Mouse (Mus musculus) liver, embryonic 15.5 days (tissue): ENCODE data around the gene Col2a1. TPM values are rescaled to one million over a fixed set of nuclear protein-coding genes. Genes with fewer than 3 reads are reported as not detected.

Source experiments
- ATAC-seq: fragments of 200-750 bp; cut with Nextera tagmentation; 2 replicates; pipeline ENCODE4 v1.8.0; 2017; ENCODE audit warnings: moderate number of reproducible peaks, mild to moderate bottlenecking, moderate library complexity; ENCODE audit not compliant: insufficient read depth
- H3K27ac ChIP-seq: fragments of 300-500 bp; sonication (generic); replicated peaks from 2 replicates; pipeline ENCODE4 v1.5.1; 2015; ENCODE audit warnings: mild to moderate bottlenecking, inconsistent platforms
- H3K27me3 ChIP-seq: fragments of 300-500 bp; sonication (generic); 2 replicates; pipeline ENCODE4 v1.6.1; 2015; ENCODE audit warnings: mild to moderate bottlenecking, inconsistent platforms
- H3K36me3 ChIP-seq: fragments of 300-500 bp; sonication (generic); replicated peaks from 2 replicates; pipeline ENCODE4 v1.6.1; 2015; ENCODE audit warnings: moderate library complexity, mild to moderate bottlenecking, inconsistent platforms
- H3K4me1 ChIP-seq: fragments of 300-500 bp; sonication (generic); replicated peaks from 2 replicates; pipeline ENCODE4 v1.6.1; 2015; ENCODE audit warnings: inconsistent platforms
- H3K4me2 ChIP-seq: fragments of 300-500 bp; sonication (generic); 2 replicates; pipeline ENCODE4 v1.6.1; 2015; ENCODE audit warnings: moderate library complexity, mild to moderate bottlenecking, inconsistent platforms
- H3K4me3 ChIP-seq: fragments of 300-500 bp; sonication (generic); replicated peaks from 2 replicates; pipeline ENCODE4 v1.5.1; 2015; ENCODE audit warnings: mild to moderate bottlenecking, inconsistent platforms
- H3K9ac ChIP-seq: fragments of 300-500 bp; sonication (generic); 2 replicates; pipeline ENCODE4 v1.6.1; 2015; ENCODE audit warnings: moderate library complexity, mild to moderate bottlenecking, inconsistent platforms
- H3K9me3 ChIP-seq: fragments of 300-500 bp; sonication (generic); replicated peaks from 2 replicates; pipeline ENCODE4 v1.6.1; 2016; ENCODE audit warnings: inconsistent platforms
- WGBS: fragments of 180-500 bp; shearing (Covaris S2); methylation state at CpG from one replicate; pipeline ENCODE4 v1.1.7; 2015; ENCODE audit warnings: mixed read lengths; ENCODE audit not compliant: insufficient replicate concordance; 5-methylcytosine and 5-hydroxymethylcytosine counted together
- polyA plus RNA-seq: library from polyadenylated mRNA; unstranded; fragments of >200 nt; fragmentation: Nextera tagmentation; extraction: Ambion mirVana; gene quantifications from 2 replicates; pipeline ENCODE4 v1.2.1, GENCODE M21; 2015

The Col2a1 gene
- polyA plus RNA-seq = 0.48 and 5.3 TPM in 2 replicates

GRCm38 (mm10) chr15:98003822-98004739, at the start of gene Col2a1:
TSS of gene Col2a1 (minus strand) at chr15:98004695.
- peaks cover 100% of the 10 kb centered on the region for H3K27me3 ChIP-seq
- WGBS = under 1% methylated on average over 59 of the region's 59 CpGs
- no peak within 1 kb of the TSS for H3K9ac ChIP-seq
- no peaks in the 10 kb centered on the region for H3K9me3 ChIP-seq
- ATAC-seq = no peak
- no peak within 1 kb of the TSS for H3K27ac ChIP-seq
- no peak within 1 kb of the TSS for H3K4me2 ChIP-seq
- H3K36me3 ChIP-seq = no peaks in the 10 kb centered on the region
- peaks cover 14% of the 10 kb centered on the region; the same call in 1 of the 2 replicates for H3K4me1 ChIP-seq
- H3K4me3 ChIP-seq = no peak within 1 kb of the TSS

DNA sequence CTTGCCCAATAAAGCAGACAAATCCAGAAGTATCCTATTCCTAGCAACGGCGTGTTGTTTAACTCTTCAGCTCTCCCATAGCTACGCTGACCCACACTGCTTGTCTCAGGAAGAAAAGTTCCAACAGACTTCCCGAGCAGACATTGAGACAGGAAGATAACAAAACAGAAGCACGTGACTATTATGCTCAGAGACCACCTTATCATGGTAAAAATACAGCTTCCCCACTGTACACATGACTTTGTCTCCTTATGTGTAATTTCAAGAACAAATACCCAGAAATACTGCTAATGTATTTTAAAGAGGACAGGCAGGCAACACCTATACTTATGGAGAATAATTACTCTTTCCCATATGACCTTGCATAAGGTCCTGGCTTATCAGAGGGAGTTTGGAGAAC, 47.2 kb upstream of the Col2a1 start:
- H3K36me3 ChIP-seq = peaks cover 85% of the 10 kb centered on the region
- 61% methylated on average over 5 of the region's 5 CpGs for WGBS
- H3K9ac ChIP-seq = no peak overlapping the region
- H3K4me1 ChIP-seq = no peaks in the 10 kb centered on the region
- no peak for ATAC-seq
- H3K27me3 ChIP-seq = no peaks in the 10 kb centered on the region
- no peak overlapping the region for H3K27ac ChIP-seq
- H3K4me3 ChIP-seq = no peak overlapping the region
- H3K4me2 ChIP-seq = no peak overlapping the region
- H3K9me3 ChIP-seq = no peaks in the 10 kb centered on the region

DNA sequence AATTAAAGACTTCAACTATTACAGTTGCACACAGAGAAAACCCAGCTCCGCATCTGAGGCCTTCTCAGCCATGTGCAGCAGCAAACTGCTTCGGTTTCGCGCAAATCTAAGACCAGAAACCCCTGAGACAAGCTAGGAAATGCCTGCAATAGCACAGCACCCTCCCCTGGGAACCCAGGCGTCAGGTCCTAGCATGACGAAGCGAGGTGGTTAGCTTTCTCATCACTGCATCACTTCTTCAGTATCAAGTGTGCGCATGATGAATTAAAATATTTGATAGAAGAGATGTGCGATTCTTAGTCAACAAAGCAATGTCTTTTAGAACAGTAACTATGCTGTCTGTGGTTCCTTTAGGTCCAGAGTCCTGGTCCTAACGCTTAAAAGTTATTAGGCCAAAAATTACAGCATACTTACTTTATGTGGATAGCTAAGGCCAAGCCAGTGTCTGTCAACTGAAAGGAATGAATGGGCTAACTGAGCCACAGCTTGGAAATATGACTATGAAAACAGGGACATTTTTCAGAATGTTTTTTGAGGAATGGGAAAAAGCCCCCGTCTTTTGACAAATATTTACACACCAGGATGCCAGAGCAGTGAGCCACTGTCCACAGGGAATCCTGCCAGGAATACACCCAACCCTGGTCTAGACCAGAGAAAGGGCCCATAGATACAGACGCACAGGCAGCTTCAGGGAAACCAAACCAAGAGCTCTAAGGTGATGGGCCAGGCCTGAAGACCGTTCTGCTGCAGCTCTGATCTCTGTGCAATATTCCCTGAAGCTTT, 44.6 kb upstream of the Col2a1 start:
- WGBS = 87% methylated on average over 13 of the region's 13 CpGs
- Histone ChIP-seq H3K4me1 (no peaks in the 10 kb centered on the region), H3K9ac (no peak overlapping the region), H3K4me3 (no peak overlapping the region), H3K27me3 (no peaks in the 10 kb centered on the region), H3K4me2 (no peak overlapping the region), H3K36me3 (peaks cover 88% of the 10 kb centered on the region), H3K27ac (no peak overlapping the region), H3K9me3 (no peaks in the 10 kb centered on the region)
- ATAC-seq = no peak

DNA sequence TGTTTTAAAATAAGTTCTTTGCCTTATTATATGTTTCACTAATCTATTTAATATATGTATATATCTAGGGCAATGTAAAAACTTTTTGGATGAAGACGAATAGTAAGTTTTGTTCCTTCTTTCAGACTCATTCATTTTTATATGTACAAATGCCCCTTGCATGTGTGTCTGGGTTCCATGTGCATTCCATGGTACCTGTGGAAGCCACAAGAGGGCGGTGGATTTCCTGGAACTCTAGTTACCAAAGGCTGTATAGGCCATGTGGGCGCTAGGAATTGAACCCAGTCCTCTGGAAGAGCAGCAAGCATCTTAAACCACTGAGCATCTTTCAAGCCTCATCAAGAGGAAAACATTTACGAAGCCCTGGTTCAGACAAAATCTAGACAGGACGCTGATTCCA, 39.9 kb upstream of the Col2a1 start:
- Histone ChIP-seq H3K4me2 (no peak overlapping the region), H3K9me3 (no peaks in the 10 kb centered on the region), H3K27me3 (no peaks in the 10 kb centered on the region), H3K27ac (no peak overlapping the region), H3K9ac (no peak overlapping the region), H3K4me1 (no peaks in the 10 kb centered on the region), H3K4me3 (no peak overlapping the region), H3K36me3 (peaks cover 96% of the 10 kb centered on the region)
- 86% methylated on average over 5 of the region's 5 CpGs for WGBS
- no peak for ATAC-seq

- no peak for ATAC-seq
- H3K4me1 ChIP-seq = no peaks in the 10 kb centered on the region
- H3K4me3 ChIP-seq = no peak overlapping the region
- no peak overlapping the region for H3K27ac ChIP-seq
- H3K36me3 ChIP-seq = peaks cover 96% of the 10 kb centered on the region
- no peaks in the 10 kb centered on the region for H3K27me3 ChIP-seq
- no peaks in the 10 kb centered on the region for H3K9me3 ChIP-seq
- no peak overlapping the region for H3K4me2 ChIP-seq
- H3K9ac ChIP-seq = no peak overlapping the region
- 85% methylated on average over 6 of the region's 6 CpGs for WGBS
These were observed 39.5 kb upstream of the Col2a1 start for GRCm38 (mm10) chr15:98043967-98044366.

GRCm38 (mm10) chr15:98042508-98042907, 38.0 kb upstream of the Col2a1 start:
- peaks cover 86% of the 10 kb centered on the region for H3K36me3 ChIP-seq

DNA sequence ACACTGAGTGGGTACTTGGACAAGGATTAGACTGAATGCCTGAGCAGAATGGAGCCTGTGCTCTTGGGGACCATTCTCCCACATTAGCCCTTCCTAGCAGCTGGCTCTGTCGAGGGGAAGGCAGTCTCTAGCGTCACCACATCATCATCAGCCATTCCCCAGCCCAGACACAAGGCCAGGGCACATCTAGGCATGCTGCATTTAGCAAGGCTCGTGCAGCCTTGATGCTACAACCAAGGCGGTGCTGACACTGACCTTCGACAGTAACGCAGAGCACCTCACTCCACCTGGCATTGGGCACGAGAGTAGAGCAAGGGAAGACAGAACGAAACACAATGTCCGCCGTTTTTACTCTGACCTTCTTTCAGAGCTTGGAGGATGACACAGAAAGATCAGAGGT, 35.2 kb upstream of the Col2a1 start:
- no peak overlapping the region for H3K4me3 ChIP-seq
- no peak overlapping the region for H3K9ac ChIP-seq
- no peaks in the 10 kb centered on the region for H3K27me3 ChIP-seq
- H3K27ac ChIP-seq = no peak overlapping the region
- 85% methylated on average over 10 of the region's 10 CpGs for WGBS
- H3K4me1 ChIP-seq = no peaks in the 10 kb centered on the region
- H3K36me3 ChIP-seq = peaks cover 67% of the 10 kb centered on the region
- H3K9me3 ChIP-seq = no peaks in the 10 kb centered on the region
- no peak for ATAC-seq
- H3K4me2 ChIP-seq = no peak overlapping the region

More at GRCm38 (mm10) chr15:98042508-98042907, 38.0 kb upstream of the Col2a1 start:
- H3K4me1 ChIP-seq = no peaks in the 10 kb centered on the region
- no peak overlapping the region for H3K9ac ChIP-seq
- WGBS = 81% methylated on average over 12 of the region's 12 CpGs
- no peak overlapping the region for H3K4me3 ChIP-seq
- ATAC-seq = no peak
- no peak overlapping the region for H3K27ac ChIP-seq
- no peak overlapping the region for H3K4me2 ChIP-seq
- H3K9me3 ChIP-seq = no peaks in the 10 kb centered on the region
- no peaks in the 10 kb centered on the region for H3K27me3 ChIP-seq

DNA sequence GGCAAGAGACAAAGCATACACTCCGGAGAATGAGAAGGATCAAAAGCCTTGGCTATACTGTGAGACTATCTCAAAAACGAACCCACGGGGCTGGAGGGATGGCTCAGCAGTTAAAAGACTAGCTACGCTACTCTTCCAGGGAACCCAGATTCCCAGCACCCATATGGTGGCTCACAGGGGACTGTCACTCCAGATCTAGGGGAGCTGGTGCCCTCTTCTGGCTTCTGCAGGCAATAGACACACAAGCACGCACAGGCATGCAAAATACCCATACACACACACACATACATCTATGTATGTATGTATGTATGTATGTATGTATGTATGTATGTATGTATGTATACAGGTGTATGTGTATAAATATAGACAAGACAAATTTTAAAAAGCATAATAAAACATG, 32.1 kb upstream of the Col2a1 start:
- WGBS = 75% methylated on average over 5 of the region's 5 CpGs

GRCm38 (mm10) chr15:98035076-98035755, 30.7 kb upstream of the Col2a1 start:
- no peak overlapping the region for H3K4me2 ChIP-seq
- no peak overlapping the region for H3K27ac ChIP-seq
- H3K27me3 ChIP-seq = no peaks in the 10 kb centered on the region
- H3K9ac ChIP-seq = no peak overlapping the region
- H3K36me3 ChIP-seq = peaks cover 24% of the 10 kb centered on the region
- WGBS = 30% methylated on average over 3 of the region's 3 CpGs
- ATAC-seq = no peak
- no peaks in the 10 kb centered on the region for H3K9me3 ChIP-seq
- no peaks in the 10 kb centered on the region for H3K4me1 ChIP-seq
- no peak overlapping the region for H3K4me3 ChIP-seq

More for the DNA sequence above, 32.1 kb upstream of the Col2a1 start:
- peaks cover 38% of the 10 kb centered on the region for H3K36me3 ChIP-seq
- H3K9ac ChIP-seq = no peak overlapping the region
- H3K9me3 ChIP-seq = no peaks in the 10 kb centered on the region
- no peak for ATAC-seq
- H3K4me2 ChIP-seq = no peak overlapping the region
- H3K27ac ChIP-seq = no peak overlapping the region
- no peaks in the 10 kb centered on the region for H3K4me1 ChIP-seq
- no peak overlapping the region for H3K4me3 ChIP-seq
- no peaks in the 10 kb centered on the region for H3K27me3 ChIP-seq

DNA sequence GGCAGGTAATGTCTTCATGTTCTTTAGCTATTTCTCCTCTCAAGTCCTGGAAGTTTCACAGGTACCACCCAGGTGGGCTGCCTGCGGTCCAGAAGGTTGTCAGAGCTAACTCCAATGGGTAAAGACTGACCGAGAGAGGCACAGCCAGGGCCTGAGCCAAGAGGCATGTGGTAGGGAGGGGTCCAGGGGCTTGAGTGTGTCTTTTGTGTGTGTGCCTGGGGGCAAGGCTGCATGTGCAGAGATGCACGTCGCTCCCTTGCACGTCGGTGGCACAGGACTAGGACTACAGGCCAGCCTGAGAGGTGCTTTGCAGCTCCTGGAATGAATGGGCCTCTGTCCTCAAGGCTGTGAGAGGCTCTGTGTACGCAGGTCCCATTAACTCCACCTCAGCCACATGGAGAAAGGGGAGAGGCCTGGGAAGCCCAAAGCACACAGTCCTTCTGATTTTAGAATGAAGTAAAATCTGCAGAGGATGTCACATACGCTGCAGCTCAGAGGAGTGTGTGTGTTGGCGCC, 28.8 kb upstream of the Col2a1 start:
- no peak overlapping the region for H3K4me2 ChIP-seq
- no peak overlapping the region for H3K27ac ChIP-seq
- H3K9me3 ChIP-seq = no peaks in the 10 kb centered on the region
- WGBS = 77% methylated on average over 9 of the region's 9 CpGs
- no peak for ATAC-seq
- H3K4me3 ChIP-seq = no peak overlapping the region
- H3K9ac ChIP-seq = no peak overlapping the region
- H3K27me3 ChIP-seq = peaks cover 4% of the 10 kb centered on the region; the same call in 1 of the 2 replicates
- no peaks in the 10 kb centered on the region for H3K4me1 ChIP-seq
- H3K36me3 ChIP-seq = peaks cover 7% of the 10 kb centered on the region
